Mouse (Mus musculus) cerebellum, postnatal 25 days (tissue): ENCODE measurements around the gene Prepl.

Experiments used
- DNase-seq, 2 experiments: peaks; one replicate each; pipeline ENCODE4 v3.0.0; 2021; ENCODE audit warnings: mixed read lengths in 2 of 2

Gene Prepl

GRCm38 (mm10) chr17:85090120-85091099 lies at the start of gene Prepl, which contains the start of gene Camkmt:
TSS of gene Prepl (minus strand) at chr17:85090241.
TSS of gene Camkmt (plus strand) at chr17:85090552.
- peak; percentile 96 for DNase-seq

DNA sequence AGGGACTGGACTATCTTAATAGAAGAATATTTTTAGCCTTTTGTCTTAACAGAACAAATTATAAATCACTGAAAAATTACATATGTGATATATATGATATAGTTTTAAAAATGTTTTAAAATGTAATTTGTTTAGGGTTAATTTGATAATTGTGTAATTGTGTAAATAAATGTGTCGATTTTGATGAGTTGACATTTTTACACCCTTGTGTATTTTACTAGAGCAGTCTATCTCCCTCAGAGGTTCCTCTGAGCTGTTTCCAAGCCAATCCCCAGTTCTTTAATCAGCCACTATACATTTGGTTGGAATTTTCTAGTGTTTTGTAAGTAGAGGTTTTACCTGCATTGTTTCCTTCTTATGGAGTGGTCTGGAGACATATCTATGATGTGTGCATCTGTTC lies 48.4 kb upstream of the Prepl start:
- DNase-seq, result no peak

- DNase-seq, result peak; percentile 64 to 82
Observed at GRCm38 (mm10) chr17:85116643-85117042, 26.6 kb upstream of the Prepl start.

DNA sequence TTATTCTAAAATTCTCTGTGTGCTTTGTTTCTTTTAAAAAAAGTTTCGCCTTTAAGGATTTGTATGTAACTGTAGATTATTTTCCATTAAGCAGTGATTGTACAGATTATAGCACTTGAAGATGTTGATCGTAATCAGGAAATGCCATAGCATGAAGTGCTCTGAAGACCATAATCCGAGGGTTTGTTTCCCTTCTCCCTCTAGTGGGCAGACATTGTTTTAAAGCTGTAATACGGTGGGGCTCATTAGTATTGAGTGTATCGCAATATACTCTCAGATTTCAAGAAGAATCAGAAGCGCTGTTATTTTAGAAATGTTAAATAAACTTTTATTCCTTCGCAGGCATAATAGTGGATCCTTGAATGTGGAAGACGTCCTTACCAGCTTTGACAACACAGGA lies 23.4 kb upstream of the Prepl start:
- DNase-seq, result no peak

DNA sequence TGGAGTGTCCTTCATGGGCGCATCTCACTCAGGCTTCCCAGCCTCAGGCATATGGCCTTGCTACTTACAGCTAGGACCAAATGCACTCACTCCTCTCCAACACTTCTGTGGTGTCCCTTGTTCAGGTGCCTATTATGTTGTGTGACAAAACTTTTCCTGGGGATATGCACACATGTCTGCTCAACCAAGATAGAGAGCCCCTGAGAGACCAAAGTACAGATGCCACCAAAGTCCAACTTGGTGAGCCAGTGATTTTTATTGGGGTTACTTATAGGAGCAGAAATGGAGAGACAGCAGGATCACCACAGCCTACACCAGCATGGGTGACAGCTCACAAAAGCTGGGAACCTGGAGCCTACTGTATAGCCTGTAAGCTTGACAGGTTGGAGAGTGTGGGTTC lies 20.6 kb upstream of the Prepl start:
- no peak for DNase-seq

- no peak for DNase-seq
Observed at GRCm38 (mm10) chr17:85103310-85103709, 13.3 kb upstream of the Prepl start.

GRCm38 (mm10) chr17:85101751-85102150 lies 11.7 kb upstream of the Prepl start:
- DNase-seq, result no peak

- no peak for DNase-seq
Observed at GRCm38 (mm10) chr17:85100232-85100631, 10.2 kb upstream of the Prepl start.

GRCm38 (mm10) chr17:85098677-85099323 lies 8.8 kb upstream of the Prepl start:
- no peak for DNase-seq

- no peak for DNase-seq
Observed at GRCm38 (mm10) chr17:85096396-85096795, 6.4 kb upstream of the Prepl start.

- DNase-seq, result no peak
Observed at GRCm38 (mm10) chr17:85091762-85092161, 1.7 kb upstream of the Prepl start.

DNA sequence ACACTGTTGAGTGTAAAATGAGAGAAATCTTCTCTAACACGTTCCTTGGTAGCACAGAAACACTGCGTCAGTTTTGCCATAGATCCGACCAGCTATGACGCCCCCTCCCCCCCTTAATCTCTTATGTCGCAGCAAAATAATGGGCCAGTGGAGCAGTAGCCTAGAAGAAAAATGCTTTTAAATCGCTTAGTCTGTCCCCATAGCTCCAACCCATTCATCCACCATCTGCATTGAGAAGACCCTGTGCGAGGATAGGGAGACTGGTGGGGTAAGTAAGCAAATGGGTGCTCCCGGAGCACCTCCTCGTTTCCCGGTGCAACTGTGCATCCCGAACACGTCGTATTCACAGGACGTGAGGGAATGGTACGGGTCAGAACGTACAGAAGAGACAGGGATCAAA lies 420 bp downstream of the Prepl start:
- DNase-seq, result no peak

DNA sequence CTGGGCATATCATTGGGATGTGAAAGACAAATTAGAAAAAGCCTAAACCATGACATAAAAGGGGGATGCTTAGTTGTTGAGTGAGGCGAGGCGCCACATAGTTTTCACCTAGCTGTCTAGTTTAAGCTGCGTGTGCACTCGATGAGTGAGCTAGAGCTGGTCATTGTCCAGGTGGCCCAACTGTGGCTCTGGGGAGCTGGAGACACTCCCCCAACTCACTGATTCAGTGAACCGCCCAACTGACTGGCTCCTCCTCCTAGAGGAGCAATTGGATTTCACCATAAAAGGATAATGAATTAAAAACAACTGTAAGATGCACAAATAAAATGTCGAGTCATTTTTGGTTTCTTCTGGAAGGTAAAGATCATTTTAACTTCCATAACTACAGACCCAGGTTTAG lies 1.0 kb downstream of the Prepl start:
- peak in 1 of 2 experiments; percentile 55 for DNase-seq

DNA sequence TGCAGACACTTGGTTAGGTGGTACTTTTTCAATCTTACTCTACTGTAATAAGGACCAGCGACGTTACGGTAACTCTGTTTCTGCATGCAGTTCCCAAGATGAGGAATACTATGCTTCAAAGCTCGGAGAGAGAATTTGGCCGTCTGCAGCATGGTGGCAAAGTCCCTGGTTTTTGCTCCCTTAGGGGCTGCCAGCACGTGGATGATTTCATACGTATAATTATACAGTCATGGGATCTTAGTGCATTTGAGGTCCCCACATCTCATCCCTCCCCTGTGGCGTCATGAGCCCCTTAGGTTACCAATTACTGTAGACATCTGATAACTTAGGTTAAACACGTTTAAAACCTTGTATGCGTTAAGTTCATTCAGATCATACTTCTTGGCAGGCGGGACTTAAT lies 1.6 kb downstream of the Prepl start:
- DNase-seq, result no peak

DNA sequence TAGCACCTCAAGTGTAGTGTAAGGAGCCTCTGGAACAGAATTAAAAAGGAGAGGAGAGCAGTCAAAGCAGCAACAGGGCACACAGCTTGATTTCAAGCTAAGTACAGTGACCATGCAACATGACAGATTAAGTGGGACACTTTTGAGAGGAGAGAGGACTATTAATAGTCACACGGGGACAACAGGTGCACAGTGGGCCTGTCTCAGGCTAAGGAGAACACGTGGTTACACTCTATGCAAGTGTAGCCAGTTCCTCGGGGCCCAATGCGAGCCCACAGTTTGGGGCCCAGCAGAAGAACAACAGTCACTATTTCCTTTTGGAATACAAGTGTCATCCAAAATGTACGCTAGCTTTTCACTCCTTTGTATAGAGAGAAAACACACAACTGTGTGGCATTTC lies 2.5 kb downstream of the Prepl start:
- DNase-seq, result peak; percentile 73 to 88

DNA sequence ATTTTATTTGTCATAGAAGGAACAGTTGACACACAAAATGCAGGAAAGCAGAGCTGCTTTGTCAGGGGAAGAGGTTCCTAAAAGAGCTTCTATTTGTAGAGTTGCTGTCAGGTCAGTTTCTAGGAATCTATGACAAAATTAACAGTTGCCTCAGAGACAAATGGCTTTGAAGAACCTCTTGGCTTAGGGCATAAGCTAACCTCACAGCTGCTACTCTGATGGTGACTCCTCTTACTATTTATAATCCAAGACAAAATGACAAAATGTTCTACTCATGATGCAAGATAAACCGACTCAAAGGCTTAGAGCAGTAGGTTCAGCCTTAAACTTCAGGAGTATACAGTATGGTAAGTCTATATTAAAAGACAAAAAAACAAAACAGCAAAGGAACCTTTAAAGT lies 3.5 kb downstream of the Prepl start:
- no peak for DNase-seq

- no peak for DNase-seq
Observed at GRCm38 (mm10) chr17:85085335-85085734, 4.7 kb downstream of the Prepl start.

GRCm38 (mm10) chr17:85080781-85081180 lies 9.3 kb downstream of the Prepl start:
- DNase-seq, result no peak

- DNase-seq, result peak in 1 of 2 experiments; percentile 43
Observed at GRCm38 (mm10) chr17:85079276-85079675, 10.8 kb downstream of the Prepl start.

- DNase-seq, result no peak
Observed at GRCm38 (mm10) chr17:85074083-85074482, 16.0 kb downstream of the Prepl start.

DNA sequence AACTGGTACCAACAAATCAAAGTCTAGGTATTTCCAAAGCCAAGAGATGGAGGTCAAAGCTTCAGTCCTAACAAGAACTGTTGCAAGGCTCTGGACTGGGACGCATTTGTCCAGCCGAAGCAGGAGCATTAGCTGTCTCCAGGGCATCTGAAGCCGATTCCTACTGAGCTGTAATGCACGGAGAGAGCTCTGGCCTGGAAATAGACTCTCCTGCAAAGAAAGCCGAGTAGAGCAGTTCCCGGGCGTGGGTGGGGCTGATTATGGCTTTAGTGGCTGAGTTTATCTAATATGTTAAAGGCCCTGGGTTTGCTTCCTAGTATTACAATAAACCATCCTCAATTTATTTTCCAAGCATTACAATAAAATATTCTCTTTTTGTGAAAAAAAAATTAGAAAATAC lies 16.8 kb downstream of the Prepl start:
- DNase-seq, result no peak

DNA sequence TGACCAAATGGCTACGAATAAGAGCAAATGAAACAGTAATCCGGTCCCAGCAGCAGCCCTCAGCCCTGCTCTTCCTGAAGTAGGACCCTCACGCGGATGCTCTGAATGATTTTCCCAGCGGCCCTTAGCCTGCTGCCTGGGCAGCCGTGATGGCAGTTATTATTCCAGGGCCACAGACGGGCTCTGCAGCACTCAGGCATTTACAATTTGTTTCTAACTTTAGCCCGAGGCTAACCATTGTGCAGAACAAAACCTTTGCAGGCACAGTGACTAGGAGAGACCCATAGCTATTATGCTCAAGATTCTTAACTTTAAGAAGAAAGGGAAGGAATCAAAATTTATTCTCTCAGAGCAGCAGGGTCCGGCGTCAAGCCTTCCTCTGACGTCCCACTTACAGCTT lies 17.7 kb downstream of the Prepl start:
- DNase-seq, result no peak

DNA sequence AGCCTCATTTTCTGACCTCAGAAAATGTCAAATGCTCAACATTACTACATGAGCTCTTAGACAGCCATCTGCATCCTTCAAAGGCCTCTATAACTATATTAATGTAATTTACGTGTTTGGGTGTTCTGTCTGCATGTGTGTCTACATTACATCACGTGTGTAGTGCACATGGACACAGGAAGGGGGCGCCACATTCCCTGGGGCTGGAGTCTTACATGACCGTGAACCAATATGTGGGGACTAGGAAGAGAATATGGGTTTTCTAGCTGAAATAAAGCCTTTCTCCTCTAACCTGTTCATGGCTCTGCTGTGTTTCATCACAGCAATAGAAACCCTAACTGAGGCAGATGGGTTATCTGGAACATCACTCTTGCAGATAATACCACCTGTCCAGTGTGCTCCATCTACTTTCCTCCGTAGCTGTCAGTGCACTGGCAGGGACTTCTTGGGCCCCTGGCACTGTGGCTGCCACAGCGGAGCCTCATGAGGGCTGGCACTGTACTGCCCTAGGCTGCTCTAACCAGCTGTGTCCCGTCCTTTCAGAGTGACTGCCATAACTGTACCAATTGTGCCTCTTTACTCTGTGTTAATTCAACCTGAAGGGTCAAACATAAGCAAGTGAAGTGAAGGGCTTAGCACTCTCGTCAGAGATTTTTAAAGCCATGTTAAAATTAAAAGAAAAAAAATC lies 18.8 kb downstream of the Prepl start:
- peak in 1 of 2 experiments; percentile 46 for DNase-seq
